Mouse (Mus musculus): ENCODE measurements at regions not wholly inside any gene's neighbourhood (a gene's known extent, or its start where the extent isn't known, plus 50 kb on each side); places are given as distances from the start of the nearest gene placed in this dataset.

DNA sequence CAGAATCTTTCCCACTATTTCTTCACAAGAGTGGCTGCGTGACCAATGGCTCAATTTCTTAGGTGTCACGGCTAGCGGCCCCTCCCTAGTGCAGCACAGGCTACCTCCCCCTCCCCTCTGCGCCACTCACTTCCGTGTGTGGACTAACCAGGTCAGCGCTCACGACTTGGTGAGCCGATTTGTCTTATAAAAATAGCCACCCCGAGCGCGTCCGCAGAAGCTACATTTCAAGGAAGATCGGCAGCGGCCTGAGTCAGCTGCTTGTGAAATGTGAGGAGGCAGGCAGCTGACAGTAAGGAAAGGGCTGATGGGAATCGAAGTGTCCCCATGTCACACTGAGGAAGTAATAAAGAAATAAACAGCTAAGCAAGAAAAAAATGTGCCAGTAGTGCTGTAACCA, 82.3 kb upstream of the Pced1b start:
- no peak for ATAC-seq (ENCODE audit: insufficient number of reproducible peaks, insufficient read depth, low FRiP score, low TSS enrichment)

DNA sequence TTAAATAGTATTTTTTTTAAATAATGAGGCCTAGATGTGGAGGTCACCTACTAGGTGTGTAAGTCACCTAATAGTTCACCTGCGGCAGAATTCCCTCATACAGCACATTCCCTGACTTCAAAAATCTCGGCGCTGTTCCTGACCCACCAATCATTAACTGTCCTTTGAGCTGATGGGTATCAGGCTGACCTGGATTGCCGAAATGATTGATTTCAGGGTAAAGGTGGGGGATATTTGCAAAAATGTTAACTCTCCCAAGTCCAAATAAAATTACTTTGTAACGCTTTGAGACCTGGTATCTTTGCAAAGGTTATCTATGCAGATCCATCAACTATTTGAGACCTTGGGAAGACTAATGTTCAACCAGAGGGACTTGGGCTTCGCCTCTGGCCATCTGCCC, 82.9 kb upstream of the Pced1b start:
- WGBS, result 93% methylated on average over 6 of the region's 6 CpGs

More for the DNA sequence above, 82.3 kb upstream of the Pced1b start:
- Histone ChIP-seq H3K4me2 (replicated peaks) (no peak overlapping the region), H3K9me3 (no peaks in the 10 kb centered on the region), H3K27me3 (no peaks in the 10 kb centered on the region), H3K36me3 (no peaks in the 10 kb centered on the region), H3K4me1 (no peaks in the 10 kb centered on the region), H3K27ac (no peak overlapping the region), H3K4me3 (no peak overlapping the region), H3K9ac (no peak overlapping the region)
- WGBS, result 79% methylated on average over 15 of the region's 15 CpGs

DNA sequence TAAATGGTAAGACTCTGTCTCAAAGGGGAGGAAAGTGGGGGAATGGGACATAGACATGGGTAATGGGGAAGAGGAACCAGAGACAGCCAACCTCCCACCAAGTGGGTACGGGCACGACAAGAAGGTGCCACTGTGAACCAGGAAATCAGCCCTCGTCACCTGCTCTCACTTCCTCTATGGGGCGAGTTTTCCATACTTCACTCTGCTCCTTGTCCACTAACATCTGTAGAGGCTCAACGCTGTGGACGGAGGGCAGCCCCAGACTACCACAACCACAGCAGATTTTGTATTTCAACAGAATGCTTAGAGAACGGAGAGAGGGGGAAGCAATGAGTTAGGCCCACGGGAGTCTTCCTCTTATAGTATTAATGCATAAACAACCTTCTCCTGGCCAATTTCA, 83.8 kb upstream of the Pced1b start:
- no peak overlapping the region for H3K9ac ChIP-seq
- no peaks in the 10 kb centered on the region for H3K27me3 ChIP-seq
- no peaks in the 10 kb centered on the region for H3K4me1 ChIP-seq
- H3K4me2 ChIP-seq (replicated peaks), result no peak overlapping the region
- 93% methylated on average over 8 of the region's 8 CpGs for WGBS
- no peak overlapping the region for H3K27ac ChIP-seq
- H3K36me3 ChIP-seq, result no peaks in the 10 kb centered on the region
- ATAC-seq (ENCODE audit: insufficient number of reproducible peaks, insufficient read depth, low FRiP score, low TSS enrichment), result no peak
- H3K9me3 ChIP-seq, result no peaks in the 10 kb centered on the region
- H3K4me3 ChIP-seq, result no peak overlapping the region

More for the DNA sequence above, 82.9 kb upstream of the Pced1b start:
- H3K4me1 ChIP-seq, result no peaks in the 10 kb centered on the region
- H3K36me3 ChIP-seq, result no peaks in the 10 kb centered on the region
- H3K4me2 ChIP-seq (replicated peaks), result no peak overlapping the region
- no peaks in the 10 kb centered on the region for H3K9me3 ChIP-seq
- H3K4me3 ChIP-seq, result no peak overlapping the region
- H3K27ac ChIP-seq, result no peak overlapping the region
- H3K9ac ChIP-seq, result no peak overlapping the region
- H3K27me3 ChIP-seq, result no peaks in the 10 kb centered on the region
- no peak for ATAC-seq (ENCODE audit: insufficient number of reproducible peaks, insufficient read depth, low FRiP score, low TSS enrichment)

DNA sequence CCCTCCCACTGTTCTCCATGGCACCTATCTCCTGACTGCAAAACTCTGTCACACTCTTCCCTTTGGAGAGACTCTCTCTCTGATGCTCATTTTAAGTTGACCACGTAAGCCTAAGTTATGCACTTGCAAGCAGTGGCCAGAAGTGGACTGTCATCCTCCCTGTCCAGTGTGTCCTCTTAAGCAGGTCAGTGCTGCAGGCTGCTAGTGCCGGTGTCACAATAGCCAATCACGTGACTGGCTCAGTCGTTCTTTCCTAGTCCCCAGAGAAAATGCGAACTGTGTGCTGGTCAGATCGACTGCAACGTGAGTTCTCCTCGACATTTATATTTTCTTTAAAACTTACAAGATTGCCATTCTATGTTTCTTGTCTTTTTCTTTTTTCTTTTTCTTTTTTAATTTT, 84.6 kb upstream of the Pced1b start:
- ATAC-seq (ENCODE audit: insufficient number of reproducible peaks, insufficient read depth, low FRiP score, low TSS enrichment), result no peak
- H3K9me3 ChIP-seq, result no peaks in the 10 kb centered on the region
- no peak overlapping the region for H3K27ac ChIP-seq
- H3K9ac ChIP-seq, result no peak overlapping the region
- 85% methylated on average over 8 of the region's 8 CpGs for WGBS
- no peaks in the 10 kb centered on the region for H3K36me3 ChIP-seq
- H3K4me3 ChIP-seq, result no peak overlapping the region
- no peaks in the 10 kb centered on the region for H3K4me1 ChIP-seq
- H3K27me3 ChIP-seq, result no peaks in the 10 kb centered on the region
- H3K4me2 ChIP-seq (replicated peaks), result no peak overlapping the region

DNA sequence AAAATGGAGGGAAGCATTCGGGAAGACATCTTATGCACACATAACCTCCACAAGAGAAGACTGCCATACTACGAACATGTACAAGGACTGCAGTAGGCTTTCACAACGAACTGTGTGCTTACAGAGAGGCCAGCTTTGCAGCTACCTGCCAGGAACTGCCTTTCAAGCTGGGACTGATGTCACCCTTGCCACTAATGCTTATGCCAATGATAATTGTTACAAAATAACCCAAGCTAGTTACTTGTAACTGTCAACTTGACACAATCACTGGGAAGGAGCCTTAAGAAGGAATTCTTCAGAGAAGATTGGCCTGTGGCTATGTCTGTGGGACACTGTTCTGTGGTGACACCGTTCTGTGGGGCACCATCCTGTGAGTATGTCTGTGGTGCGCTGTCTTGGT, 85.4 kb upstream of the Pced1b start:
- no peak for ATAC-seq (ENCODE audit: insufficient number of reproducible peaks, insufficient read depth, low FRiP score, low TSS enrichment)
- Histone ChIP-seq H3K27me3 (no peaks in the 10 kb centered on the region), H3K9me3 (no peaks in the 10 kb centered on the region), H3K4me1 (no peaks in the 10 kb centered on the region), H3K36me3 (no peaks in the 10 kb centered on the region), H3K9ac (no peak overlapping the region), H3K4me3 (no peak overlapping the region), H3K4me2 (replicated peaks) (no peak overlapping the region), H3K27ac (no peak overlapping the region)
- WGBS, result 87% methylated on average over 5 of the region's 5 CpGs

DNA sequence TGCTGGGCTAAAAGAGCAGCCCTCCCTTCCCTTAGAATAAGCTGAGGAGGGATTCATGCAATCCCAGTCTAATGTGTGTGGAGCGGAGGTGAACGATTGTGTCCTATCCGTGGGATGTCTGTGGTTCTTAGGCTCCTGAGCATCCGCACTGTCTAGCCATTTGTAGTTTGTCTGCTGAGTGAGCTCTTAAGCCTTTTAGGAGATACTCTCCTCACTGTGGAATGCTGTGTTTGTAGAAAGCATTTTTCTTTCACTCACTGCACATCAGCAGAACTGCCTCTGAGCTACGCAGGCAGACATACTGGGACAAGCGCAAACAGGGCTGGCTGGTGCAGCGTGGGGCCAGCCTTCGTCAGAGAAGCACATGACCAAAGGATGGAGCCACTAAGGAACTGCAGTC, 94.6 kb upstream of the Pced1b start:
- ATAC-seq (ENCODE audit: insufficient number of reproducible peaks, insufficient read depth, low FRiP score, low TSS enrichment), result no peak
- H3K9ac ChIP-seq, result no peak overlapping the region; the same call in 1 of the 2 replicates
- no peak overlapping the region for H3K4me2 ChIP-seq (replicated peaks)
- H3K9me3 ChIP-seq, result no peaks in the 10 kb centered on the region
- H3K4me1 ChIP-seq, result no peaks in the 10 kb centered on the region
- H3K4me3 ChIP-seq, result no peak overlapping the region
- no peaks in the 10 kb centered on the region for H3K36me3 ChIP-seq
- H3K27me3 ChIP-seq, result no peaks in the 10 kb centered on the region
- 68% methylated on average over 8 of the region's 8 CpGs for WGBS
- no peak overlapping the region for H3K27ac ChIP-seq

DNA sequence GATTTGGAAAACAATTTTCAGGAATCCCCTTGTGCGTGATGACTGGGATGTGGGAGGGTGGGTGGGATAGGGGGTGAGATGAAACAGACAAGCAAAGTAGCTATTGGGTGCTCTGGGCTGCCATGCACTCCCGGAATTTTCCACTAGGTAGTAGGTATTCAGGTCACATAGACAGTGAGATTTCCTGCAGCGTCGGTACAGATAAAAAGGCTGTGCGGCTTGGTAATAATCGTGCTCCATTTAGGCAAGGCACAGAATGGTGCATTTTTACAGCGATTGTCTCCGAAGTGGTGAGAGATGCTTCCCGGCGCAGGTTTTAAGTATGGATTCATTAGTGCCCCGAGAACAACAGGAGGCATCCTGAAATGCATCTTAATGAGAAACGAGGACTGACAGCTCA, 95.1 kb upstream of the Pced1b start:
- no peak overlapping the region for H3K27ac ChIP-seq
- H3K9ac ChIP-seq, result no peak overlapping the region
- no peak overlapping the region for H3K4me3 ChIP-seq
- 83% methylated on average over 12 of the region's 12 CpGs for WGBS
- ATAC-seq (ENCODE audit: insufficient number of reproducible peaks, insufficient read depth, low FRiP score, low TSS enrichment), result no peak
- H3K9me3 ChIP-seq, result no peaks in the 10 kb centered on the region
- no peaks in the 10 kb centered on the region for H3K27me3 ChIP-seq
- no peaks in the 10 kb centered on the region for H3K4me1 ChIP-seq
- H3K36me3 ChIP-seq, result no peaks in the 10 kb centered on the region
- H3K4me2 ChIP-seq (replicated peaks), result no peak overlapping the region

DNA sequence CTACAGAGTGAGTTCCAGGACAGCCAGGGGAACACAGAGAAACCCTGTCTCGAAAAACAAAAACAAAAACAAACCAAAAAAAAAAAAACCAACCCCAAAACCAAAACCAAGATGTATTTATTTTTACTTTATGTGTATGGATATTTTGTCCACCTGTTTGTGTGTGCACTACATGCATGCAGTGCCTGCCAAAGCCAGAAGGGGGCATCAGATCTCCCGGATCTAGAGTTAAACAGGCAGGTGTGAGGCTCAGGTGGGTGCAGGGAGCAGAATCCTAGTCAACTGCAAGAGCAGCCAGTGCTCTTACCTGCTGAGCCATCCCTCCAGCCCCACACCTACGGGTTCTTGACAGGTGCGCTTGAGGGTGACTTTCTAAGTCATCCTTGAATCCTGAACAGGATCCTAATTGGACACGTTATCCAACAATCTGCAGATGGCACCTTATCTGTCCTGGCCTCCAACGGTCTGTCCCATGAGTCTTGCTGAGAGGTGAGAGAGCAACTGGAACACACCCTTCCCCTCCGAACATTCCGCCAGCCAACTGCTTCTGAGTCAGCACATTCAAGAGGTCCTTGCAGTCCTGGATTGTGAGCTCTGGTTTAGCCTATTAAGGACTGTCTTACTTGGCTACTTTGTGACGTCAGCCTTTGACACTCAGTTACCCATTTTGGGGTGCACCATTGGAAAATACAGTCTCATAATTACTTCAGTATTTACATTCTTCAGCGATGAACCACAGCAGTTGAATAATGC, 95.4 kb upstream of the Slc38a4 start:
- Histone ChIP-seq H3K4me1 (no peaks in the 10 kb centered on the region), H3K9ac (no peak overlapping the region), H3K27ac (no peak overlapping the region), H3K36me3 (no peaks in the 10 kb centered on the region), H3K4me3 (no peak overlapping the region), H3K9me3 (no peaks in the 10 kb centered on the region), H3K4me2 (replicated peaks) (no peak overlapping the region), H3K27me3 (no peaks in the 10 kb centered on the region)
- 90% methylated on average over 10 of the region's 10 CpGs for WGBS
- ATAC-seq (ENCODE audit: insufficient number of reproducible peaks, insufficient read depth, low FRiP score, low TSS enrichment), result no peak

DNA sequence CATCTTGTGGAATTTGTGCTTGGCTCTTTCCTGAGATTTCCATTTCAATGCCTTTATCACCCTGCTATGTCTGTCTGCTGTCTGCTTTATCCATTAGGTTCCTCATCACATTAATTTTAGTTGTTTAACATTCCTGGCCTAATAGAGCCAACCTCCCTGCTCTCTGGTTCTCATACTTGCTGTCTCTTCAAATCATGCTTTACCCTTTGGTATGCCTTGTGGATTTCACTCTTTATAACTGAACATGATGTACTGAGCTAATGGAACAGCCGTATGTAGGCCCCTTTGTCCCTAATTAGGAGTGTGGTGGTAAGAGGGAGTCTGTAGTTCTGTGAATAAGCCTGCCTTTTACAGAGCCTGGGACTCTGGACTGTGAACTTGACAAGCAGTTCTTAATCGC, 86.2 kb upstream of the Slc38a4 start:
- 74% methylated on average over 2 of the region's 2 CpGs for WGBS
- H3K27me3 ChIP-seq, result no peaks in the 10 kb centered on the region
- H3K4me1 ChIP-seq, result no peaks in the 10 kb centered on the region
- no peak for ATAC-seq (ENCODE audit: insufficient number of reproducible peaks, insufficient read depth, low FRiP score, low TSS enrichment)
- no peak overlapping the region for H3K4me3 ChIP-seq
- H3K9me3 ChIP-seq, result peaks cover 7% of the 10 kb centered on the region
- no peak overlapping the region for H3K9ac ChIP-seq
- no peak overlapping the region for H3K27ac ChIP-seq
- H3K36me3 ChIP-seq, result no peaks in the 10 kb centered on the region
- H3K4me2 ChIP-seq (replicated peaks), result no peak overlapping the region

DNA sequence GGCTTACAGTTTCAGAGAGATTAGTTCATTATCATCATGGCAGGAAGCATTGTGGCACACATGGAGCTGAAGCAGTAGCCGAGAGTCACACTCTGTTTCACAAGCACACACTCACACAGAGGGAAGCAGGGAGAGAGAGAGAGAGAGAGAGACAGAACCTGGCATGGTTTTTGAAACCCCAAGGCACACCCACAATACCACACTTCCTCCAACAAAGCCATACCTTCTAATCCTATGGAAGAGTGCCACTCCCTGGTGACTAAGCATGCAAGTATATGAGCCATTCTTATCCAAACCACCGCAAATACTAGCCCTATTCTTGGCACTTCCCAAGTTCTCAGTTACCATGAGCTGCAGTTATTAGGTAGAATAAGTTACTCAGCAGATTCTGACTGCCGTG, 82.5 kb upstream of the Slc38a4 start:
- 75% methylated on average over 3 of the region's 3 CpGs for WGBS
- no peak for ATAC-seq (ENCODE audit: insufficient number of reproducible peaks, insufficient read depth, low FRiP score, low TSS enrichment)

DNA sequence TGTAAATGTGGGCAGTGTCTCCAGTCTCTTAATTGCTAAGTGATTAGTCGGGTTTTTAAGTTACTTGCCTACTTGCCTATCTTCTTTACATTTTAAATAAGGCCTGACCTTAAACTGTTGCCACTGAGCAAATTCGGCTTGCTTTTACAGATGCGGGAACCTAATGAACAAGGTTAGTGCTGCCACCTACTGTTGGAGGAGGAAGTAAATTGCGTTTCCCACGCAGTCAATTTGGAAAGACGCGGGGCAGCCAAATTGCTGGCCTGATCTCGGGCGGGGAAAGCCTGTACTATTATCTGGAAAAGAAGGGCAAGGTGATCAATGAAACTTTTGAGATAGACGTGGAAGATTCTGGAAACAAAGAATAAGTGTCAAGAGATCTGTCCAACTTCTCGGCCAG, 79.5 kb upstream of the Slc38a4 start:
- no peak for ATAC-seq (ENCODE audit: insufficient number of reproducible peaks, insufficient read depth, low FRiP score, low TSS enrichment)
- Histone ChIP-seq H3K9me3 (peaks cover 7% of the 10 kb centered on the region), H3K27ac (no peak overlapping the region), H3K9ac (no peak overlapping the region), H3K27me3 (no peaks in the 10 kb centered on the region), H3K4me3 (no peak overlapping the region), H3K36me3 (no peaks in the 10 kb centered on the region), H3K4me2 (replicated peaks) (no peak overlapping the region), H3K4me1 (no peaks in the 10 kb centered on the region)
- 9% methylated on average over 11 of the region's 11 CpGs for WGBS

More for the DNA sequence above, 82.5 kb upstream of the Slc38a4 start:
- Histone ChIP-seq H3K9me3 (peaks cover 7% of the 10 kb centered on the region), H3K27ac (no peak overlapping the region), H3K4me3 (no peak overlapping the region), H3K9ac (no peak overlapping the region), H3K4me2 (replicated peaks) (no peak overlapping the region), H3K27me3 (no peaks in the 10 kb centered on the region), H3K36me3 (no peaks in the 10 kb centered on the region), H3K4me1 (no peaks in the 10 kb centered on the region)

DNA sequence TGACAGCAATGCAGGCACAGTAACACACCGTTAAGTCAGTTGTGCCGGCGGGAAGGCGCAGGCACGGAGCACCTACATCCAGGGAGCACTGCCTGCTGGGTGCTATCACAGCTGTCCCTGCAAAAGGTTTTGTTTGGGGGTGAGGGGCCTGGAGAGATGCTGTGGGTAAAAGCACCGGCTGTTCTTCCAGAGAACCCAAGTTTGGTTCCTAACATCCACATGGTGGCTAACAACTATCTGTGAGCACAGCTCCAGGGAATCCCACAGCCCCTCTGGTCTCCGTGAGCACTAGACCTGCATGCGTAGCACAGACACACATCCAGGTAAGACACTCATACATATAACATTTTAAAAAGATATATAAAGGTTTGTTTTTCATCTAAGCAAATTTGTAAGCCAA, 72.0 kb upstream of the Slc38a4 start:
- Histone ChIP-seq H3K4me3 (no peak overlapping the region), H3K27me3 (no peaks in the 10 kb centered on the region), H3K9me3 (no peaks in the 10 kb centered on the region), H3K27ac (no peak overlapping the region), H3K4me1 (no peaks in the 10 kb centered on the region), H3K36me3 (no peaks in the 10 kb centered on the region), H3K4me2 (replicated peaks) (no peak overlapping the region), H3K9ac (no peak overlapping the region)
- WGBS, result 94% methylated on average over 8 of the region's 8 CpGs
- no peak for ATAC-seq (ENCODE audit: insufficient number of reproducible peaks, insufficient read depth, low FRiP score, low TSS enrichment)
